ENCODE assay signal across 17 mouse cellular contexts in genomic region chr11:98018222-98018621, GRCm38 (mm10). TPM values are rescaled to one million over a fixed set of nuclear protein-coding genes. Genes with fewer than 3 reads are reported as not detected.
DNase-seq lines count a peak whose midpoint lies in the region; ATAC-seq and TF ChIP-seq lines count a peak whose summit lies in the region.
"Had no signal": no experiment of that assay in that cellular context is flagged by ENCODE, and none has a peak within 500 bp of the region (broad histone marks: within the 10 kb centered on the region; RNA-seq: fewer than 3 reads in every experiment).

No protein-coding gene starts in this region.

- no peak for ATAC-seq in heart, embryonic 11.5 days (replicated peaks; ENCODE audit: insufficient number of reproducible peaks, low FRiP score, low TSS enrichment)
- ATAC-seq in midbrain, embryonic 11.5 days (ENCODE audit: low FRiP score), result no peak
- no peak for ATAC-seq in midbrain, postnatal 0 days (ENCODE audit: low FRiP score)

- no peak for TF ChIP-seq POLR2A in heart, adult 2 months (IDR thresholded peaks at IDR 0.05; ENCODE audit: insufficient read depth, low read depth, low read length)

- TF ChIP-seq CTCF in heart, adult 2 months (IDR thresholded peaks at IDR 0.05), result peak; percentile 32
- TF ChIP-seq CTCF in midbrain, postnatal 0 days (IDR thresholded peaks at IDR 0.05), result 0 out of 2 replicates have a peak, but pooled peaks have one; percentile 1

- intact Hi-C loops in heart, adult 2 months (cut with DNase I), result no loop called here

- WGBS in heart, adult 2 months, result 76% methylated on average over 6 of the region's 6 CpGs
- 62% methylated on average over 6 of the region's 6 CpGs for WGBS in heart, embryonic 11.5 days (ENCODE audit: insufficient replicate concordance)
- 70% methylated on average over 6 of the region's 6 CpGs for WGBS in midbrain, embryonic 10.5 days
- WGBS in midbrain, embryonic 11.5 days, result 54% methylated on average over 6 of the region's 6 CpGs
- WGBS in midbrain, postnatal 0 days, result 65% methylated on average over 6 of the region's 6 CpGs

- no peak overlapping the region for H3K27ac ChIP-seq in heart, adult 2 months
- no peak overlapping the region for H3K27ac ChIP-seq in heart, embryonic 11.5 days (ENCODE audit: low read depth, low read length)
- peak overlapping the region; percentile 75 for H3K27ac ChIP-seq in midbrain, embryonic 10.5 days (replicated peaks)
- no peak overlapping the region; the same call in 1 of the 2 replicates for H3K27ac ChIP-seq in midbrain, embryonic 11.5 days (ENCODE audit: low read depth, low read length)
- H3K27ac ChIP-seq in midbrain, postnatal 0 days (ENCODE audit: low read depth, low read length), result no peak overlapping the region

- H3K79me2 ChIP-seq in heart, adult 2 months (replicated peaks; ENCODE audit: control insufficient read depth, insufficient read depth, low read length), result no peaks in the 10 kb centered on the region

- H3K9me3 ChIP-seq in heart, embryonic 11.5 days (replicated peaks; ENCODE audit: control insufficient read depth, low read length), result no peaks in the 10 kb centered on the region
- H3K9me3 ChIP-seq in midbrain, embryonic 10.5 days (replicated peaks), result no peaks in the 10 kb centered on the region
- H3K9me3 ChIP-seq in midbrain, embryonic 11.5 days (ENCODE audit: control insufficient read depth, low read length), result no peaks in the 10 kb centered on the region
- no peaks in the 10 kb centered on the region for H3K9me3 ChIP-seq in midbrain, postnatal 0 days (ENCODE audit: low read length)

- H3K27me3 ChIP-seq in heart, adult 2 months (ENCODE audit: control insufficient read depth, insufficient read depth, low read length), result no peaks in the 10 kb centered on the region
- no peaks in the 10 kb centered on the region for H3K27me3 ChIP-seq in heart, embryonic 11.5 days (ENCODE audit: control insufficient read depth, insufficient read depth, low read length)
- H3K27me3 ChIP-seq in midbrain, embryonic 10.5 days (ENCODE audit: low read depth, poor library complexity, severe bottlenecking), result peaks cover 34% of the 10 kb centered on the region
- H3K27me3 ChIP-seq in midbrain, embryonic 11.5 days (ENCODE audit: control insufficient read depth, insufficient read depth, low read length), result no peaks in the 10 kb centered on the region
- H3K27me3 ChIP-seq in midbrain, postnatal 0 days (ENCODE audit: insufficient read depth, low read length), result no peaks in the 10 kb centered on the region

- TF ChIP-seq EP300 in heart, adult 2 months (IDR thresholded peaks at IDR 0.05; ENCODE audit: insufficient read depth, low read depth, low read length), result no peak

- no peak overlapping the region for H3K4me3 ChIP-seq in heart, adult 2 months
- no peak overlapping the region for H3K4me3 ChIP-seq in heart, embryonic 11.5 days (ENCODE audit: low read depth, low read length)
- peak overlapping the region; percentile 7; the same call in 1 of the 2 replicates for H3K4me3 ChIP-seq in midbrain, embryonic 10.5 days
- H3K4me3 ChIP-seq in midbrain, embryonic 11.5 days (ENCODE audit: low read depth, low read length), result no peak overlapping the region
- no peak overlapping the region for H3K4me3 ChIP-seq in midbrain, postnatal 0 days (ENCODE audit: low read depth, low read length)

- no peak for DNase-seq in heart, adult 2 months
- DNase-seq in midbrain, embryonic 10.5 days (ENCODE audit: low spot score), result no peak
- DNase-seq in midbrain, embryonic 11.5 days (ENCODE audit: low spot score, missing footprints), result no peak
- peak; percentile 44 for DNase-seq in gastrocnemius, postnatal 10 days
- DNase-seq in midbrain, postnatal 0 days (ENCODE audit: low spot score), result no peak
- DNase-seq in cerebellum, adult 18-20 months, result no peak
- no peak for DNase-seq in frontal cortex, adult 2 months (ENCODE audit: extremely low spot score in 1 of 2, low spot score in 1 of 2)
- DNase-seq: adrenal gland, postnatal 10 days; B cell, adult 2 months; cerebellum, postnatal 10 days; kidney, adult 18-20 months; kidney, postnatal 36 days; lung, adult 2 months; retina, postnatal 1 day had no signal

- peaks cover 2% of the 10 kb centered on the region; the same call in 1 of the 2 replicates for H3K4me1 ChIP-seq in heart, adult 2 months (ENCODE audit: control insufficient read depth, insufficient read depth, low read length)
- H3K4me1 ChIP-seq in heart, embryonic 11.5 days (ENCODE audit: control insufficient read depth, insufficient read depth, low read length), result peaks cover 14% of the 10 kb centered on the region
- peaks cover 64% of the 10 kb centered on the region for H3K4me1 ChIP-seq in midbrain, embryonic 10.5 days
- H3K4me1 ChIP-seq in midbrain, embryonic 11.5 days (ENCODE audit: control insufficient read depth, insufficient read depth, low read length), result peaks cover 40% of the 10 kb centered on the region
- H3K4me1 ChIP-seq in midbrain, postnatal 0 days (ENCODE audit: insufficient read depth, low read length), result peaks cover 16% of the 10 kb centered on the region; the same call in 1 of the 2 replicates

- no peak overlapping the region for H3K4me2 ChIP-seq in heart, embryonic 11.5 days
- no peak overlapping the region for H3K4me2 ChIP-seq in midbrain, embryonic 11.5 days
- H3K4me2 ChIP-seq in midbrain, postnatal 0 days (ENCODE audit: low read depth, low read length, poor library complexity, severe bottlenecking), result no peak overlapping the region

- no peak overlapping the region for H3K9ac ChIP-seq in heart, adult 2 months (ENCODE audit: low read depth, low read length)
- no peak overlapping the region for H3K9ac ChIP-seq in heart, embryonic 11.5 days (ENCODE audit: low read depth, low read length)
- H3K9ac ChIP-seq in midbrain, embryonic 11.5 days (ENCODE audit: low read length), result no peak overlapping the region; the same call in 1 of the 2 replicates
- H3K9ac ChIP-seq in midbrain, postnatal 0 days (replicated peaks; ENCODE audit: low read length, poor library complexity, severe bottlenecking), result peak overlapping the region; percentile 24; the same call in 1 of the 2 replicates

- no peaks in the 10 kb centered on the region for H3K36me3 ChIP-seq in heart, adult 2 months (ENCODE audit: control insufficient read depth, insufficient read depth, low read length)
- H3K36me3 ChIP-seq in heart, embryonic 11.5 days (ENCODE audit: control insufficient read depth, insufficient read depth, low read length), result no peaks in the 10 kb centered on the region
- peaks cover 45% of the 10 kb centered on the region for H3K36me3 ChIP-seq in midbrain, embryonic 10.5 days
- H3K36me3 ChIP-seq in midbrain, embryonic 11.5 days (ENCODE audit: control insufficient read depth, insufficient read depth, low read length), result no peaks in the 10 kb centered on the region
- H3K36me3 ChIP-seq in midbrain, postnatal 0 days (ENCODE audit: insufficient read depth, low read length), result peaks cover 38% of the 10 kb centered on the region

RNA-seq across cellular contexts. Expression of gene Cacnb1, which starts 4.6 kb away (rescaled TPM):
- total RNA-seq in heart, adult 2 months (2021), result 1 to 10 TPM; 5.9 to 6.1 TPM
- polyA plus RNA-seq in heart, adult 2 months (2012; rRNA removed), result 10.0 and 10.5 TPM in 2 replicates
- 5.0 and 6.1 TPM in 2 replicates for polyA plus RNA-seq in heart, embryonic 11.5 days (2014; fragmentation: Nextera tagmentation; extraction: Ambion mirVana)
- 7.8 and 12.5 TPM in 2 replicates for polyA plus RNA-seq in midbrain, embryonic 10.5 days (2016; fragmentation: Nextera tagmentation; extraction: Ambion mirVana)
- polyA plus RNA-seq in midbrain, embryonic 11.5 days (2014; fragmentation: Nextera tagmentation; extraction: Ambion mirVana), result 9.7 and 10.3 TPM in 2 replicates
- total RNA-seq in gastrocnemius, postnatal 10 days (2021), result 100 to 1,000 TPM; 313 to 347 TPM
- total RNA-seq in midbrain, postnatal 0 days (2014; rRNA removed), result 89.1 and 96.4 TPM in 2 replicates
- polyA plus RNA-seq in midbrain, postnatal 0 days (2015; fragmentation: Nextera tagmentation; extraction: Ambion mirVana), result 61.1 and 63.2 TPM in 2 replicates
- polyA plus RNA-seq in frontal cortex, adult 2 months (2012; rRNA removed), result 99.8 and 103 TPM in 2 replicates

RNA-seq across cellular contexts. Expression of gene Rpl19, which starts 8.3 kb away (rescaled TPM):
- total RNA-seq in heart, adult 2 months (2021), result 100 to 1,000 TPM; 505 to 604 TPM
- 348 and 422 TPM in 2 replicates for polyA plus RNA-seq in heart, adult 2 months (2012; rRNA removed)
- polyA plus RNA-seq in heart, embryonic 11.5 days (2014; fragmentation: Nextera tagmentation; extraction: Ambion mirVana), result 855 and 888 TPM in 2 replicates
- 976 and 1,159 TPM in 2 replicates for polyA plus RNA-seq in midbrain, embryonic 10.5 days (2016; fragmentation: Nextera tagmentation; extraction: Ambion mirVana)
- polyA plus RNA-seq in midbrain, embryonic 11.5 days (2014; fragmentation: Nextera tagmentation; extraction: Ambion mirVana), result 945 and 991 TPM in 2 replicates
- total RNA-seq in gastrocnemius, postnatal 10 days (2021), result 100 to 1,000 TPM; 848 to 925 TPM
- total RNA-seq in midbrain, postnatal 0 days (2014; rRNA removed), result 597 and 686 TPM in 2 replicates
- polyA plus RNA-seq in midbrain, postnatal 0 days (2015; fragmentation: Nextera tagmentation; extraction: Ambion mirVana), result 591 and 620 TPM in 2 replicates
- 918 and 950 TPM in 2 replicates for polyA plus RNA-seq in frontal cortex, adult 2 months (2012; rRNA removed)

RNA-seq across cellular contexts. Expression of gene Arl5c, which starts 22.2 kb away (rescaled TPM):
- total RNA-seq in heart, adult 2 months (2021), result under 1 TPM; 0.66 to 0.70 TPM
- polyA plus RNA-seq in heart, adult 2 months (2012; rRNA removed), result 2.4 and 2.8 TPM in 2 replicates
- polyA plus RNA-seq in heart, embryonic 11.5 days (2014; fragmentation: Nextera tagmentation; extraction: Ambion mirVana), result 7.2 and 8.0 TPM in 2 replicates
- polyA plus RNA-seq in midbrain, embryonic 10.5 days (2016; fragmentation: Nextera tagmentation; extraction: Ambion mirVana), result 8.9 and 16.8 TPM in 2 replicates
- polyA plus RNA-seq in midbrain, embryonic 11.5 days (2014; fragmentation: Nextera tagmentation; extraction: Ambion mirVana), result 6.7 and 8.9 TPM in 2 replicates
- total RNA-seq in gastrocnemius, postnatal 10 days (2021), result 1 to 10 TPM in 1 of 2 experiments, under 1 TPM in 1; 0.82 to 1.8 TPM
- 1.1 and 2.9 TPM in 2 replicates for total RNA-seq in midbrain, postnatal 0 days (2014; rRNA removed)
- 2.9 and 4.5 TPM in 2 replicates for polyA plus RNA-seq in midbrain, postnatal 0 days (2015; fragmentation: Nextera tagmentation; extraction: Ambion mirVana)
- 3.2 and 3.4 TPM in 2 replicates for polyA plus RNA-seq in frontal cortex, adult 2 months (2012; rRNA removed)

RNA-seq across cellular contexts. Expression of gene Plxdc1, which starts 32.0 kb away (rescaled TPM):
- 1 to 10 TPM; 4.5 to 5.5 TPM for total RNA-seq in heart, adult 2 months (2021)
- 6.6 and 8.5 TPM in 2 replicates for polyA plus RNA-seq in heart, adult 2 months (2012; rRNA removed)
- 0.14 TPM in 1 of 2 replicates, not detected in the other for polyA plus RNA-seq in heart, embryonic 11.5 days (2014; fragmentation: Nextera tagmentation; extraction: Ambion mirVana)
- 0.06 and 0.16 TPM in 2 replicates for polyA plus RNA-seq in midbrain, embryonic 10.5 days (2016; fragmentation: Nextera tagmentation; extraction: Ambion mirVana)
- 0.14 TPM in 1 of 2 replicates, not detected in the other for polyA plus RNA-seq in midbrain, embryonic 11.5 days (2014; fragmentation: Nextera tagmentation; extraction: Ambion mirVana)
- 10 to 100 TPM in 1 of 2 experiments, 1 to 10 TPM in 1; 8.3 to 10.7 TPM for total RNA-seq in gastrocnemius, postnatal 10 days (2021)
- total RNA-seq in midbrain, postnatal 0 days (2014; rRNA removed), result 2.4 and 3.1 TPM in 2 replicates
- 4.9 and 5.6 TPM in 2 replicates for polyA plus RNA-seq in midbrain, postnatal 0 days (2015; fragmentation: Nextera tagmentation; extraction: Ambion mirVana)
- 11.1 and 11.4 TPM in 2 replicates for polyA plus RNA-seq in frontal cortex, adult 2 months (2012; rRNA removed)
- polyA plus RNA-seq: neural tube, embryonic 11.5 days had no signal

RNA-seq across cellular contexts. Expression of gene Stac2, which starts 35.0 kb away (rescaled TPM):
- total RNA-seq in heart, adult 2 months (2021), result under 1 TPM; 0.10 to 0.20 TPM
- polyA plus RNA-seq in heart, adult 2 months (2012; rRNA removed), result 0.09 and 0.35 TPM in 2 replicates
- polyA plus RNA-seq in heart, embryonic 11.5 days (2014; fragmentation: Nextera tagmentation; extraction: Ambion mirVana), result 0.26 and 0.27 TPM in 2 replicates
- 0.40 and 0.41 TPM in 2 replicates for polyA plus RNA-seq in midbrain, embryonic 10.5 days (2016; fragmentation: Nextera tagmentation; extraction: Ambion mirVana)
- polyA plus RNA-seq in midbrain, embryonic 11.5 days (2014; fragmentation: Nextera tagmentation; extraction: Ambion mirVana), result 0.37 and 0.47 TPM in 2 replicates
- under 1 TPM; 0.26 to 0.36 TPM for total RNA-seq in gastrocnemius, postnatal 10 days (2021)
- total RNA-seq in midbrain, postnatal 0 days (2014; rRNA removed), result 4.4 and 8.3 TPM in 2 replicates
- 3.5 and 4.1 TPM in 2 replicates for polyA plus RNA-seq in midbrain, postnatal 0 days (2015; fragmentation: Nextera tagmentation; extraction: Ambion mirVana)
- 47.8 and 64.4 TPM in 2 replicates for polyA plus RNA-seq in frontal cortex, adult 2 months (2012; rRNA removed)
- total RNA-seq: hematopoietic stem cell, adult 5-6 weeks had no signal
